Mouse (Mus musculus) CH12.LX (cell line): ENCODE measurements around the gene Haus2. TPM values are rescaled to one million over a fixed set of nuclear protein-coding genes. Genes with fewer than 3 reads are reported as not detected.

Experiments used
- DNase-seq: peaks from one replicate; pipeline ENCODE4 v3.0.0-alpha.2; 2013; ENCODE audit errors: extremely low read depth
- H3K27ac ChIP-seq: 2 replicates; pipeline ENCODE4 v1.5.1; 2012; ENCODE audit warnings: low read depth, mild to moderate bottlenecking, control low read depth, moderate library complexity; ENCODE audit not compliant: insufficient read depth
- H3K27me3 ChIP-seq: replicated peaks from 2 replicates; pipeline ENCODE3; 2012; ENCODE audit warnings: inconsistent platforms
- H3K36me3 ChIP-seq, 2 experiments: replicated peaks in 1 of 2; 2 replicates each; pipeline versions ENCODE3 to v1.6.1; 2012; ENCODE audit warnings: inconsistent platforms in 1 of 2, low read length in 1 of 2, mild to moderate bottlenecking in 1 of 2, mixed read lengths in 1 of 2, moderate library complexity in 1 of 2; ENCODE audit not compliant: control insufficient read depth in 1 of 2, insufficient read depth in 1 of 2
- H3K4me1 ChIP-seq, 2 experiments: 2 replicates each; pipeline ENCODE4 v1.6.1; 2012; ENCODE audit warnings: inconsistent platforms in 1 of 2, moderate library complexity in 1 of 2; ENCODE audit not compliant: insufficient read depth in 2 of 2, control insufficient read depth in 1 of 2
- H3K4me2 ChIP-seq: 2 replicates; pipeline ENCODE4 v1.6.1; 2012; ENCODE audit warnings: low read depth, mild to moderate bottlenecking, control low read depth; ENCODE audit not compliant: poor library complexity, insufficient read depth, severe bottlenecking
- H3K4me3 ChIP-seq, 3 experiments: fragments of 150-350 bp in 1 of 3; sonication (generic) in 1 of 3; replicated peaks in 1 of 3; 2 replicates each; pipeline versions ENCODE3 to v1.5.1; 2011 to 2012; ENCODE audit warnings: low read depth in 2 of 3, low read length in 2 of 3, mild to moderate bottlenecking in 2 of 3, moderate library complexity in 2 of 3, control low read depth in 1 of 3, improper control_type of control experiment in 1 of 3, inconsistent platforms in 1 of 3, mixed read lengths in 1 of 3; ENCODE audit not compliant: poor library complexity in 1 of 3
- H3K79me2 ChIP-seq: replicated peaks from 2 replicates; pipeline ENCODE4 v1.6.1; 2012; ENCODE audit warnings: mild to moderate bottlenecking, moderate library complexity; ENCODE audit not compliant: control insufficient read depth, poor library complexity, insufficient read depth, severe bottlenecking; ENCODE audit errors: extremely low read depth
- H3K9ac ChIP-seq: 2 replicates; pipeline ENCODE4 v1.6.1; 2012; ENCODE audit warnings: low read depth, mild to moderate bottlenecking, control low read depth, moderate library complexity; ENCODE audit not compliant: insufficient read depth
- H3K9me3 ChIP-seq: replicated peaks from 2 replicates; pipeline ENCODE3; 2012; ENCODE audit warnings: low read length, inconsistent platforms, mixed read lengths
- BHLHE40 ChIP-seq: IDR thresholded peaks from 2 replicates; pipeline ENCODE4 v1.6.1; 2011; ENCODE audit warnings: mild to moderate bottlenecking, low read depth, low read length, improper control_type of control experiment
- E2F4 ChIP-seq: IDR thresholded peaks from 2 replicates; pipeline ENCODE4 v1.6.1; 2011; ENCODE audit warnings: low read depth, low read length, improper control_type of control experiment; ENCODE audit not compliant: insufficient replicate concordance
- ELF1 ChIP-seq: IDR thresholded peaks from 2 replicates; pipeline ENCODE4 v1.6.1; 2014; ENCODE audit warnings: low read depth, mild to moderate bottlenecking, inconsistent platforms, low read length, improper control_type of control experiment
- EP300 ChIP-seq: IDR thresholded peaks from 2 replicates; pipeline ENCODE4 v1.6.1; 2011; ENCODE audit warnings: low read length, improper control_type of control experiment
- ETS1 ChIP-seq: conservative IDR thresholded peaks from 2 replicates; pipeline ENCODE4 v1.6.1; 2012; ENCODE audit warnings: low read depth, mild to moderate bottlenecking, inconsistent platforms, low read length, improper control_type of control experiment, moderate library complexity
- HCFC1 ChIP-seq: IDR thresholded peaks from 2 replicates; pipeline ENCODE4 v1.6.1; 2012; ENCODE audit warnings: low read depth, mild to moderate bottlenecking, inconsistent platforms, low read length, improper control_type of control experiment
- JUN ChIP-seq: IDR thresholded peaks from 2 replicates; pipeline ENCODE4 v1.6.1; 2011; ENCODE audit warnings: low read depth, mild to moderate bottlenecking, low read length, improper control_type of control experiment, moderate library complexity; ENCODE audit not compliant: insufficient read depth
- JUND ChIP-seq: conservative IDR thresholded peaks from 2 replicates; pipeline ENCODE4 v1.6.1; 2011; ENCODE audit warnings: low read depth, low read length, improper control_type of control experiment
- MAFK ChIP-seq: IDR thresholded peaks from 2 replicates; pipeline ENCODE4 v1.6.1; 2011; ENCODE audit warnings: low read length, improper control_type of control experiment; ENCODE audit not compliant: insufficient replicate concordance
- MAZ ChIP-seq: IDR thresholded peaks from 2 replicates; pipeline ENCODE4 v1.6.1; 2012; ENCODE audit warnings: low read depth, mild to moderate bottlenecking, inconsistent platforms, low read length, improper control_type of control experiment, moderate library complexity
- MXI1 ChIP-seq: IDR thresholded peaks from 2 replicates; pipeline ENCODE4 v1.6.1; 2011; ENCODE audit warnings: mild to moderate bottlenecking, low read depth, low read length, improper control_type of control experiment
- POLR2A ChIP-seq: IDR thresholded peaks from 2 replicates; pipeline ENCODE4 v1.6.1; 2011; ENCODE audit warnings: low read depth, mild to moderate bottlenecking, improper control_type of control experiment, low read length
- UBTF ChIP-seq: IDR thresholded peaks from 2 replicates; pipeline ENCODE4 v1.6.1; 2012; ENCODE audit warnings: low read depth, mild to moderate bottlenecking, inconsistent platforms, low read length, improper control_type of control experiment, moderate library complexity
- USF1 ChIP-seq: IDR thresholded peaks from 2 replicates; pipeline ENCODE4 v1.6.1; 2014; ENCODE audit warnings: low read depth, mild to moderate bottlenecking, inconsistent platforms, low read length, improper control_type of control experiment
- USF2 ChIP-seq: conservative IDR thresholded peaks from 2 replicates; pipeline ENCODE4 v1.6.1; 2011; ENCODE audit warnings: low read depth, low read length, improper control_type of control experiment
- ZC3H11A ChIP-seq: IDR thresholded peaks from 2 replicates; pipeline ENCODE4 v1.6.1; 2012; ENCODE audit warnings: low read depth, mild to moderate bottlenecking, inconsistent platforms, low read length, improper control_type of control experiment
- ZKSCAN1 ChIP-seq: IDR thresholded peaks from 2 replicates; pipeline ENCODE4 v1.6.1; 2012; ENCODE audit warnings: low read depth, inconsistent platforms, low read length, improper control_type of control experiment, borderline replicate concordance
- dilution Hi-C: fragments of 300-500 bp; cut with MboI; formaldehyde crosslinking; loops from 2 replicates; pipeline ENCODE4 v1.14.3; 2020; ENCODE audit warnings: low sequenced_read_pairs; ENCODE audit not compliant: extremely low pct_unique_long_range_greater_than_20kb, extremely low pct_ligation_motif_present
- in situ Hi-C: fragments of 300-500 bp; cut with MboI; formaldehyde crosslinking; loops from 3 replicates; pipeline ENCODE4 v1.14.3; 2019; ENCODE audit warnings: low sequenced_read_pairs, low pct_ligation_motif_present, low pct_unique_long_range_greater_than_20kb, mixed read lengths
- polyA plus RNA-seq: library from polyadenylated mRNA; unstranded; fragments of >175 nt; gene quantifications from 2 replicates; pipeline ENCODE4 v1.2.1, GENCODE M21; 2012; ENCODE audit warnings: low read depth; ENCODE audit not compliant: insufficient read length
- total RNA-seq, 2 experiments: library from RNA; depleted of rRNA; stranded (reverse); fragments of 300-350 nt in 1 of 2; fragments of >200 nt in 1 of 2; gene quantifications; 2 replicates each; pipeline ENCODE4 v1.2.3; 2012 to 2014

The Haus2 gene
- total and polyA plus RNA-seq, 3 experiments = 12.8 to 37.8 (median 18.2) TPM

GRCm38 (mm10) chr2:120577799-120578198 lies 31.4 kb upstream of the Haus2 start:
- no peak for DNase-seq
- Histone ChIP-seq H3K79me2 (peaks cover 22% of the 10 kb centered on the region), H3K27ac (no peak overlapping the region), H3K4me1 (peaks cover 2 to 63% of the 10 kb centered on the region in 2 experiments; a peak in 3 of 4 replicates), H3K9me3 (no peaks in the 10 kb centered on the region), H3K27me3 (no peaks in the 10 kb centered on the region), H3K36me3 (peaks cover 0 to 18% of the 10 kb centered on the region in 2 experiments), H3K4me2 (no peak overlapping the region), H3K4me3 (no peak overlapping the region), H3K9ac (no peak overlapping the region; the same call in 1 of the 2 replicates)
- TF ChIP-seq ELF1 = no peak
- TF ChIP-seq UBTF = no peak
- no peak for TF ChIP-seq ZKSCAN1
- TF ChIP-seq USF1 = no peak
- no peak for TF ChIP-seq E2F4
- TF ChIP-seq HCFC1 = no peak
- TF ChIP-seq MAFK = no peak
- no peak for TF ChIP-seq ZC3H11A
- TF ChIP-seq EP300 = no peak
- TF ChIP-seq POLR2A = no peak
- no peak for TF ChIP-seq MXI1
- no peak for TF ChIP-seq USF2
- TF ChIP-seq MAZ = no peak
- no peak for TF ChIP-seq BHLHE40
- dilution Hi-C loops (no loop called here), in situ Hi-C loops (no loop called here)

DNA sequence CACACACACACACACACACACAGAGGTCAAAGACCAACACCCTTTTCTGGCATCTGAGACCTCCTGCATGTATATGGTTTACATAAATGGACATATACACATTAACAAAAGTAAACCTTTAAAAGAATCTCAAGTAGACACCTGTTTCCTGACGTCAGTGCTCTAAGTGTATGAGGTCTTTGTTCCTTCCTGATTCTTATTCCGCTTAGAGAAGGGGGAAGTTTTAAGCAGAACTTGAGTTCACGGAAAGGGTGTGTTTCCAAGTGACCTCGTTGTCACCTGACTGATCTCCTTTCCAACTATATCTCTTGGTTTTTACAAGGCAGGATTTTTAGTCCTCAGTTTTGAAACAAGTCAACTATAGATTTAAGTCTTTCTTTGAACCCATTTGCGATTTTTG lies 30.9 kb upstream of the Haus2 start:
- Histone ChIP-seq H3K4me1 (peaks cover 2 to 60% of the 10 kb centered on the region in 2 experiments; a peak in 3 of 4 replicates), H3K4me2 (no peak overlapping the region), H3K27ac (no peak overlapping the region), H3K4me3 (no peak overlapping the region), H3K36me3 (peaks cover 0 to 18% of the 10 kb centered on the region in 2 experiments), H3K9me3 (no peaks in the 10 kb centered on the region), H3K27me3 (no peaks in the 10 kb centered on the region), H3K9ac (no peak overlapping the region; the same call in 1 of the 2 replicates), H3K79me2 (peaks cover 22% of the 10 kb centered on the region)
- dilution Hi-C loops = no loop called here
- TF ChIP-seq EP300 (peak; percentile 16; the same call in 1 of the 2 replicates), POLR2A (no peak), JUND (no peak), JUN (peak; percentile 9; the same call in 1 of the 2 replicates), ETS1 (0 out of 2 replicates have a peak, but pooled peaks have one; percentile 15), BHLHE40 (peak; percentile 52)
- DNase-seq = peak; percentile 59
- in situ Hi-C loops = no loop called here
